Mouse (Mus musculus) liver, postnatal 0 days (tissue): ENCODE measurements around the gene Tecpr2.

ENCODE experiments used
- CTCF ChIP-seq: sonication (generic); IDR thresholded peaks from 2 replicates; pipeline ENCODE4 v1.5.1; 2016; ENCODE audit warnings: antibody characterized with exemption, low read depth
- EP300 ChIP-seq: IDR thresholded peaks from 2 replicates; pipeline ENCODE4 v1.6.1; 2016; ENCODE audit warnings: antibody characterized with exemption, low read depth, mild to moderate bottlenecking

GRCm38 (mm10) chr12:111006339-111006738 lies 117.3 kb downstream of the Tecpr2 start:
- TF ChIP-seq EP300 (no peak), CTCF (no peak)
